ENCODE assay signal across 25 mouse cellular contexts in the genomic region with DNA sequence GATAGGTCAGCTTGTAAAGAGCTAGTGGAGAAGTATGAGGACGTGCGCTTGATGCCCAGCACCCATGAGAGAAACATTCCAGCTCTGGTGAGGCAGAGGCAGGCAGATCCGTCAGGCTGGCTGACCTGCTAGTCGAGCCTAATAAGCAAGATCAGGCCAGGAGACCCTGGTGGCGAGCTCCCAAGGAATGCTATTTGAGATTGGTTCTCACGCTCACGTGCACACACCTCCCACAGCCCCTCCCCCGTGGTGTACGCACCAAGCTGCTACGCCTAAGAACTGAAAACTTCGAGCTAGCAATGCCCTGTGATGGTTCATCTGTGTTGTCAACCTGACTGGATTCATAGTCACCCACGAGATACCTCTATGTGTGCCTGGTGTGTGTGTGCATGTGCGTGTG.
"Had no signal": no experiment of that assay in that cellular context is flagged by ENCODE, and none has a peak within 500 bp of the region (broad histone marks: within the 10 kb centered on the region; RNA-seq: fewer than 3 reads in every experiment).

No protein-coding gene starts in this region.

- H3K4me3 ChIP-seq: heart, embryonic 10.5 days; heart, embryonic 12.5 days; hindbrain, embryonic 10.5 days; hindbrain, embryonic 12.5 days; layer of hippocampus, adult 2 months; left cerebral cortex, adult 2 months; limb, embryonic 10.5 days; limb, embryonic 12.5 days; liver, embryonic 13.5 days had no signal

- H3K9me3 ChIP-seq: heart, embryonic 10.5 days; hindbrain, embryonic 12.5 days; limb, embryonic 10.5 days; liver, embryonic 13.5 days had no signal

- H3K4me2 ChIP-seq: heart, embryonic 12.5 days; hindbrain, embryonic 12.5 days; hindbrain, embryonic 14.5 days; limb, embryonic 12.5 days; liver, embryonic 11.5 days; liver, embryonic 13.5 days had no signal

- H3K27me3 ChIP-seq: heart, embryonic 12.5 days; hindbrain, embryonic 12.5 days; limb, embryonic 12.5 days; liver, embryonic 13.5 days had no signal

- H3K9ac ChIP-seq: heart, embryonic 12.5 days; hindbrain, embryonic 12.5 days; hindbrain, embryonic 14.5 days; limb, embryonic 12.5 days; liver, embryonic 13.5 days had no signal

- DNase-seq: gastrocnemius, postnatal 14 days; gastrocnemius, postnatal 36 days; heart, adult 18-20 months; heart, postnatal 10 days; heart, postnatal 4 days; kidney, adult 18-20 months; kidney, adult 8-10 months; kidney, postnatal 10 days; kidney, postnatal 25 days; kidney, postnatal 4 days; liver; liver, embryonic 13.5 days had no signal

- H3K36me3 ChIP-seq: heart, embryonic 10.5 days; hindbrain, embryonic 12.5 days had no signal

- H3K4me1 ChIP-seq: limb, embryonic 12.5 days had no signal

- H3K27ac ChIP-seq: heart, embryonic 10.5 days; hindbrain, embryonic 10.5 days; hindbrain, embryonic 12.5 days; hindbrain, embryonic 14.5 days; layer of hippocampus, adult 2 months; left cerebral cortex, adult 2 months; limb, embryonic 10.5 days; limb, embryonic 12.5 days; liver, embryonic 13.5 days had no signal

- ATAC-seq: hindbrain, embryonic 16.5 days; inflammation-experienced regulatory T-cells, adult 6 months; intestine, postnatal 0 days had no signal
